24 mouse cellular contexts compared by ENCODE assay signal in the genomic region with DNA sequence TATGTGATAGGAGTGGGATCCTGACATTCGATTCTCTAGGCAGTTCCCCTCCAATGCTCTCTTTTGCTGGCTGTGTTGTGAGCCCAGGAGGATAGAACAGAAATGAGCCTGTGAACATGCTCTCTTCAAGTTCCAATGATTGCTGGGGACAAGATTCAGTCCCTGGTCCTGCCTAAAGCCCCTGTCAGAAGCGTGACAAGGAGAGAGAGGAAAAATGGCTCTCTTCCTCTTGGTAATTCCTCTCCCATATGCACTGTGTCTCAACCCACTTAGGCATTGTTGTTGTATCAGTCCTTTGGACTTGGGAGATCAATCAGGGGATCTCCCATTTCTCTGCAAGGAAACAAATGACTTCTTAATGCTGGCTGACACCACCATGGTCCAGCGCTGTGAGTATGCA.
DNase-seq lines count a peak whose midpoint lies in the region; ATAC-seq lines count a peak whose summit lies in the region.
"Had no signal": no experiment of that assay in that cellular context is flagged by ENCODE, and none has a peak within 500 bp of the region (broad histone marks: within the 10 kb centered on the region; RNA-seq: fewer than 3 reads in every experiment).

No protein-coding gene starts in this region.

- WGBS in hindbrain, embryonic 10.5 days: 62% methylated on average over 3 of the region's 3 CpGs
- WGBS in hindbrain, embryonic 16.5 days: 32% methylated on average over 3 of the region's 3 CpGs
- whole genome bisulfite sequencing in forebrain, embryonic 15.5 days: 56% methylated on average over 3 of the region's 3 CpGs
- 28% methylated on average over 3 of the region's 3 CpGs for WGBS in hindbrain, embryonic 14.5 days
- WGBS in midbrain, embryonic 15.5 days: 19% methylated on average over 3 of the region's 3 CpGs

- no peak overlapping the region for H3K4me2 ChIP-seq in hindbrain, embryonic 16.5 days (ENCODE audit: low read length)
- no peak overlapping the region for H3K4me2 ChIP-seq in forebrain, embryonic 15.5 days (replicated peaks)
- H3K4me2 ChIP-seq in hindbrain, embryonic 14.5 days (replicated peaks): no peak overlapping the region; the same call in 1 of the 2 replicates
- H3K4me2 ChIP-seq in midbrain, embryonic 15.5 days: peak overlapping the region; percentile 16; the same call in 1 of the 2 replicates
- H3K4me2 ChIP-seq: limb, embryonic 13.5 days; liver, embryonic 12.5 days; neural tube, embryonic 12.5 days had no signal

- H3K9me3 ChIP-seq in hindbrain, embryonic 10.5 days: no peaks in the 10 kb centered on the region
- no peaks in the 10 kb centered on the region for H3K9me3 ChIP-seq in hindbrain, embryonic 16.5 days (ENCODE audit: control insufficient read depth, low read length)
- no peaks in the 10 kb centered on the region for H3K9me3 ChIP-seq in forebrain, embryonic 15.5 days
- 0 out of 2 replicates have a peak, but pooled peaks cover 4% of the 10 kb centered on the region for H3K9me3 ChIP-seq in hindbrain, embryonic 14.5 days (ENCODE audit: control insufficient read depth, low read length)
- no peaks in the 10 kb centered on the region for H3K9me3 ChIP-seq in midbrain, embryonic 15.5 days
- H3K9me3 ChIP-seq: heart, embryonic 10.5 days; limb, embryonic 13.5 days; liver, embryonic 12.5 days had no signal

- no peak for ATAC-seq in hindbrain, embryonic 16.5 days
- ATAC-seq in forebrain, embryonic 15.5 days (replicated peaks): no peak
- no peak for ATAC-seq in hindbrain, embryonic 14.5 days (ENCODE audit: low FRiP score)
- 0 out of 2 replicates have a peak, but pooled peaks have one; percentile 4 for ATAC-seq in midbrain, embryonic 15.5 days (replicated peaks)
- ATAC-seq: intestine, postnatal 0 days; liver, embryonic 12.5 days had no signal

- H3K4me1 ChIP-seq in hindbrain, embryonic 10.5 days (replicated peaks): peaks cover 27% of the 10 kb centered on the region
- H3K4me1 ChIP-seq in hindbrain, embryonic 16.5 days (ENCODE audit: control insufficient read depth, insufficient read depth, low read depth, low read length): no peaks in the 10 kb centered on the region; the same call in 1 of the 2 replicates
- peaks cover 19% of the 10 kb centered on the region for H3K4me1 ChIP-seq in forebrain, embryonic 15.5 days
- H3K4me1 ChIP-seq in hindbrain, embryonic 14.5 days (replicated peaks; ENCODE audit: control insufficient read depth, insufficient read depth, low read length): peaks cover 15% of the 10 kb centered on the region; the same call in 1 of the 2 replicates
- peaks cover 20% of the 10 kb centered on the region for H3K4me1 ChIP-seq in midbrain, embryonic 15.5 days
- H3K4me1 ChIP-seq: heart, embryonic 10.5 days; limb, embryonic 13.5 days; liver, embryonic 12.5 days had no signal

- H3K9ac ChIP-seq in hindbrain, embryonic 16.5 days (ENCODE audit: low read depth, low read length): no peak overlapping the region
- H3K9ac ChIP-seq in forebrain, embryonic 15.5 days (replicated peaks): no peak overlapping the region
- no peak overlapping the region for H3K9ac ChIP-seq in hindbrain, embryonic 14.5 days
- no peak overlapping the region; the same call in 1 of the 2 replicates for H3K9ac ChIP-seq in midbrain, embryonic 15.5 days
- H3K9ac ChIP-seq: limb, embryonic 13.5 days; liver, embryonic 12.5 days; neural tube, embryonic 12.5 days had no signal

- DNase-seq in hindbrain, embryonic 10.5 days (ENCODE audit: low spot score): no peak
- no peak for DNase-seq in hindbrain, embryonic 14.5 days (ENCODE audit: low spot score)
- DNase-seq in cerebellum, adult 8-10 months: no peak
- DNase-seq in thymus, adult 18-20 months: no peak
- no peak for DNase-seq in urinary bladder, postnatal 25 days (ENCODE audit: low spot score)
- DNase-seq: cerebellum, adult 11-12 months; cerebellum, postnatal 14 days; embryo, embryonic 11 days; gastrocnemius, postnatal 10 days; heart, postnatal 4 days; kidney, postnatal 4 days; lung, adult 18-20 months; lung, postnatal 14 days; right cerebral cortex, adult 18-20 months; right cerebral cortex, postnatal 4 days; thymus, postnatal 4 days had no signal

- no peaks in the 10 kb centered on the region for H3K36me3 ChIP-seq in hindbrain, embryonic 10.5 days
- no peaks in the 10 kb centered on the region for H3K36me3 ChIP-seq in hindbrain, embryonic 16.5 days (ENCODE audit: control insufficient read depth, insufficient read depth, low read length)
- no peaks in the 10 kb centered on the region for H3K36me3 ChIP-seq in forebrain, embryonic 15.5 days
- no peaks in the 10 kb centered on the region for H3K36me3 ChIP-seq in hindbrain, embryonic 14.5 days (replicated peaks; ENCODE audit: control insufficient read depth, insufficient read depth)
- H3K36me3 ChIP-seq in midbrain, embryonic 15.5 days (replicated peaks): no peaks in the 10 kb centered on the region
- H3K36me3 ChIP-seq: heart, embryonic 10.5 days; limb, embryonic 13.5 days; liver, embryonic 12.5 days; neural tube, embryonic 12.5 days had no signal

- peaks cover 8% of the 10 kb centered on the region; the same call in 1 of the 2 replicates for H3K27me3 ChIP-seq in hindbrain, embryonic 10.5 days (ENCODE audit: insufficient read depth, poor library complexity, severe bottlenecking)
- H3K27me3 ChIP-seq in hindbrain, embryonic 16.5 days (replicated peaks; ENCODE audit: control insufficient read depth, insufficient read depth, low read length): no peaks in the 10 kb centered on the region; the same call in 1 of the 2 replicates
- no peaks in the 10 kb centered on the region for H3K27me3 ChIP-seq in forebrain, embryonic 15.5 days
- 0 out of 2 replicates have a peak, but pooled peaks cover 13% of the 10 kb centered on the region for H3K27me3 ChIP-seq in hindbrain, embryonic 14.5 days (ENCODE audit: control insufficient read depth, insufficient read depth, low read length)
- H3K27me3 ChIP-seq in midbrain, embryonic 15.5 days (replicated peaks): no peaks in the 10 kb centered on the region
- H3K27me3 ChIP-seq: liver, embryonic 12.5 days; neural tube, embryonic 12.5 days had no signal

- H3K4me3 ChIP-seq in hindbrain, embryonic 10.5 days: peak overlapping the region; percentile 18; the same call in 1 of the 2 replicates
- no peak overlapping the region for H3K4me3 ChIP-seq in hindbrain, embryonic 16.5 days (ENCODE audit: low read length)
- no peak overlapping the region for H3K4me3 ChIP-seq in forebrain, embryonic 15.5 days
- H3K4me3 ChIP-seq in hindbrain, embryonic 14.5 days (replicated peaks; ENCODE audit: low read length): no peak overlapping the region
- no peak overlapping the region for H3K4me3 ChIP-seq in midbrain, embryonic 15.5 days
- H3K4me3 ChIP-seq: limb, embryonic 13.5 days; liver, embryonic 12.5 days; neural tube, embryonic 12.5 days had no signal

- H3K27ac ChIP-seq in hindbrain, embryonic 10.5 days: peak overlapping the region; percentile 54
- H3K27ac ChIP-seq in hindbrain, embryonic 16.5 days (ENCODE audit: low read depth, low read length): no peak overlapping the region
- peak overlapping the region; percentile 29; the same call in 1 of the 2 replicates for H3K27ac ChIP-seq in forebrain, embryonic 15.5 days (replicated peaks)
- H3K27ac ChIP-seq in hindbrain, embryonic 14.5 days: peak overlapping the region; percentile 21; the same call in 1 of the 2 replicates
- peak overlapping the region; percentile 45; the same call in 1 of the 2 replicates for H3K27ac ChIP-seq in midbrain, embryonic 15.5 days
- H3K27ac ChIP-seq: heart, embryonic 10.5 days; limb, embryonic 13.5 days; liver, embryonic 12.5 days; neural tube, embryonic 12.5 days had no signal
